Mouse (Mus musculus) fibroblast of lung, adult 2 months (primary cell): ENCODE measurements around the gene Nfix.

ENCODE experiments used
- DNase-seq: peaks from one replicate; pipeline ENCODE4 v3.0.0-alpha.2; 2011; ENCODE audit warnings: low read depth

The Nfix gene

DNA sequence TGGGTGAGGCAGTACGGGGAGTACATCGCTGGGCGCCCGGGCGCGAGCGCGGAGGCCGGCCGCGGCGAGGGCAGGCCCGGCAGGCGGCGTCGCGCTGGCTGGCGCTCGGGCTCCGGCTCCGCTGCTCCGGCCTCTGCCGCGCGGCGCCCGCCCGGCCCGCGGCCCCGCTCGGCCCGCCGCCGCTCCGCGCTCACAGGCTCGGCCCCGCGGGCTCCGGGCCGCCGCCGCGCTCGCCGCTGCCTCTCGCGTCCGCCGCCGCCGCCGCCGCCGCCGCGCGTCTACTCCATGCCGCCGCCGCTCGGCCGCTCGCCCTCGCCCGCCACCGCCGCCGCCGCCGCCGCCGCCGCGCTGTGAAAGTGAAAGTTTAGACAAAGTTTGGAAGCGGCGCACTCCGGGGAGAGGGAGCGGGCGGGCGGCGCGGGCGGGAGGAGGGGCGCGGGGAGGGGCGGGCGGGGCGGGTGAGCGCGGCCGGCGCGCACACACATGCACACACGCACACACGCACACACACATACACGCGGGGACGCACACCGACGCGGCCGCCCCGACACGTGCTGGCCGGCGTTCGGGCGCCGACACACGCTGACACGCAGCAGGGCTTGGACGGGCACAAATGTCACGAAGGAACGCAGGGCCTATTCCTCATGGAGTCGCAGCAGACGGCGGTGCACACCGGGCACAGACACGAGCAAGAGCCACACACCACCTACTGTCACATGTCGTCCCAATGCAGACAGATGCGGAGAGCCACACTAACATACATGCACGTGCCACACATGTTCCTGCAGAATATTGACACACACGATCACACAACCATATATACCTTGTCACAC lies at the start of gene Nfix:
Gene Nfix (minus strand): TSS at position 346 of the 833 bp plus-strand sequence.
- DNase-seq, result no peak

GRCm38 (mm10) chr8:84847684-84848435 lies 47.7 kb upstream of the Nfix start:
- DNase-seq, result no peak

DNA sequence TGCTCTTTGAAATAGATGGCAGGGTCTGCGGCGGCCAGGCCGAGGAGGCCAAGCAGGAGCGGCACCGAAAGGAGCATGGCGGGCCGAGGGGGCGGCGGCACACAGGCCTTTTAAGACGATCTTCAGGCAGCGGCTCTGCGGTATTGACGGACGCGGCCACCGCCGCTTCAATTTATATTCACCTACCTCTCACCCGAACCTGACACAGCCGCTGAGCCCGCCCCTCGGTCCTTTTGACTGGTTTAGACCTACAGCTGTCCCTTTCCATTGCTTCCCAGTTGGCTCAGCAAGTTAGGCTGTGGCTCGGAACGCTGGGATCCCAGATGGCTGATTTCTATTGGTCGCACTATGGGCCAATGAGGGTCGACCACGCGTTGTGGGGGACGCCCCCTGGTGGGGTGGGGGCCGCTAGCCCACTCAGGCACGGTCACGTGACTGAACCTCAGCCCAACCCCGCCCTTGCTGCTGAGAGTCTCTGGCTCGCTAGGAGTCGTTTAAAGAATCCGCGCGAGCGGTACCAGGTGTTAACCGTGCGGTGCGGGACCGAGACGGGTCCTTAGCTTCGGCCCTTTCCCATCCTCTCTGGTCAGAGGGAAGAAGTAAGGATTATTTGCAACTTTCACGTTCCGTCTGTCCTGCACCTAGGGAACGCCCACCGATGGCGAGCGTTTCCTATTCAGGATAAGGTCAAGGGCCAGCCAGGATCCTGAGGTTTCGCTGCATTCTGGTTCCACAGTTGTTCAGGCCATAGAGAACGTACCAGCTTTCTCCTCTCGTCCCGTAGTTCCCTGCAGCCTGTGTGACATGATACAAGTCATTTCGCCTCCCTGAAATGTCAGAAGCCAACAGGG lies 46.8 kb upstream of the Nfix start, which contains the start of gene Calr:
Gene Calr (minus strand): TSS at position 213 of the 851 bp plus-strand sequence.
- peak; percentile 100 for DNase-seq

- no peak for DNase-seq
Measured at GRCm38 (mm10) chr8:84846094-84846721, 46.1 kb upstream of the Nfix start.

DNA sequence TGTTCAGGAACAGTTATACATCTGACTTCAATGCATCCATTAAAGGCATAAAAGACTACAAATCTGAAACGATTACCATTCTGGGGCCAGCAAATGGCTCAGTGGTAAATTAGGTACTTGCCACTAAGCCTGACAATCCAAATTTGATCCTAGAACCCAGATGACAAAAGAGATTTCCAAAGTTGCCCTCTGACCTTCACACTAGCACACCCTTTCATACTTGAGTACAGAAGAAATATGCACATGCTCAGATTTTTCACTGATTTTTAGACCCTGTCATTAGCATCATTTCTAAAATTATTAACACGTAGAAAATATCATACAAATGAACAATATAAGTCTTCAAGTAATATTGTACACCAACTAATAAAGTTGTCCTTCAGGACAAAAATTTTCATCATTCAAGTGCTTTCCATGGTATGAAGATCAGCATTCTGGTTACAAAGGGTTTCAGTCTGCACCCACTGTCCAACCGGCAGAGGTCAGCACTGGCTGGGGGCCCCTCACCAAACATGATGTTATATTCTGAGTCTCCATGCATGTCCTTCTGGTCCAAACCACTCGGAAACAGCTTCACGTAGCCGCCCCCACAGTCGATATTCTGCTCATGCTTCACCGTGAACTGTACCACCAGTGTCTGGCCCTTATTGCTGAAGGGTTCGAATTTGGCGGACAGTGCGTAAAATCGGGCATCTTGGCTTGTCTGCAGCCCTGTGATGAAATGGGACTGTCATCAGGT lies 45.4 kb upstream of the Nfix start:
- no peak for DNase-seq

DNA sequence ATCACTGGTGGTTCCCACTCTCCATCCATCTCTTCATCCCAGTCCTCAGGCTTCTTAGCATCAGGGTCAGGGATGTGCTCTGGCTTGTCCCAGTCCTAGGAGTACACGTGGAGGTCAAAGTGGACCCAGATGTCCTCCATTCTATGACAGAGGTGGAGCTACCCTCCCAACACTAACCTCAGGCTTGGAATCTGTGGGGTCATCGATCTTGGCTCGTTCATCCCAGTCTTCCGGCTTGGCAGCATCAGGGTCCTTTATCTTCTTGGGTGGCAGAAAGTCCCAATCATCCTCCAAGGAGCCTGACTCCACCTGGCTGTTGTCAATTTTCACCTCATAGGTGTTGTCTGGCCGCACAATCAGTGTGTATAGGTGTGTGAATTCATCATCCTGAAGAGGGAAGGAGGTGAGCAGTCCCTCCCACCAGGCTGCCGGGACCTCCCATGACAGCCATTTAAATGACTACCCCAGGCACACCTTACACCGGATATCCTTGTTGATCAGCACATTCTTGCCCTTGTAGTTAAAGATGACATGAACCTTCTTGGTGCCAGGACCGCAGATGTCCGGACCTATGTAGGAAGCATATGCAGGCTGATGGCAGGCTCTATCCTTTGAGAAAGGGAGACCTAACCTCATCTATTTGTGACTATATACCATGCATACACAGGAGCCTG lies 44.4 kb upstream of the Nfix start:
- no peak for DNase-seq

DNA sequence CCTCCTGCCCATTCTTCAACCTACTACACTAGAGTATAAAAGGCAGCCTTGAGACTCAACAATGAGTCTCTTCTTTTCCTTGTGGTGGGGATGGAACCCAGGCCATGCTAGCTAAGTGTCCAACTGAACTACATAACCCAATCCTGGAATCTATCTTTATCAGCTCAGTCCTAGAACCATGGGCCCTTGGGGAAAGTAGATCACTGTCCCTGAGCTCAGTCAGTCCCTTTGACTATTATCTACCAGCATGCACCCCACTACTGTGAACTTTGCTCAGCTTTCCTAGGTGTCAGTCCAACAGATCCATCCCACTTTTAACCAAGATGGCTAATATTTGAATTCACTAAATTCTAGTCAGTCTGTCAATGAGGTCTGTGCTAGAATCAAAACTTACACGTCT lies 41.4 kb upstream of the Nfix start:
- DNase-seq, result no peak

DNA sequence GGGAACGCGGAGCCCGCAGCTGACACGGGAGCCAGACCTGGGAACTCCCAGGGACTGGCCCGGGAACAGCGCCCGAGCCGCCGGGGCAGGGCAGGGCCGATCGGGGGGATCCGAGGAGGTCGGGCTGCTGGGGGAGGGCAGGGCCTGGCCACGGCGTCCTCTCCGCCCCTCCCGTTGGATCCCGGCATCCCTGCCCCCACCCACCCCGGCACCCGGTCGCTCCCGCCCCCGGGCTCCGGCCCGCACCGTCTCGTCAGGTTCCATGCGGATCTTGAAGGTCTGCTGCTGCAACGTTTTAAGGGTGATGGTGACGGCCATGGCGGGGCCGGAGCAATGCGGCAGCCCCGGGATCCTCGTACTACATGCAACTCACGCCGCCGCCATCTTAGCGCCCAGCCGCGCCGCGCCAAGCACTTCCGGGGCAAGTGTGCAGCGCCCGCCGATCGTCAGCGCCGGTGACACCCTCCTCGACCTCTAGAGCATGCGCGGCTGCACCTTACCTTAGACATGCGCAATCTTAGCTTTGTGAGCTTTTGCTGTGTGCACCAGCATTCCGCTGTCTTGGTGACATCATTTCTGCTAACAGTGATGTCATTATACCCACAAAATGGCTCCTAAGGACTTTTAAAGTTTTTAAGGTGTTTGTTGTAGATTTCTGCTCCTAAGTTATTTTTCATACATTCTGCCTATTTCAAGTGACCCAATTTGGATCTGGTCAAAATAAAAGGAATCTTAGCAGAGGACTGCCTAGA lies 40.3 kb upstream of the Nfix start, which contains the start of gene Rad23a:
Gene Rad23a (minus strand): TSS at position 418 of the 752 bp plus-strand sequence.
- DNase-seq, result peak; percentile 90

DNA sequence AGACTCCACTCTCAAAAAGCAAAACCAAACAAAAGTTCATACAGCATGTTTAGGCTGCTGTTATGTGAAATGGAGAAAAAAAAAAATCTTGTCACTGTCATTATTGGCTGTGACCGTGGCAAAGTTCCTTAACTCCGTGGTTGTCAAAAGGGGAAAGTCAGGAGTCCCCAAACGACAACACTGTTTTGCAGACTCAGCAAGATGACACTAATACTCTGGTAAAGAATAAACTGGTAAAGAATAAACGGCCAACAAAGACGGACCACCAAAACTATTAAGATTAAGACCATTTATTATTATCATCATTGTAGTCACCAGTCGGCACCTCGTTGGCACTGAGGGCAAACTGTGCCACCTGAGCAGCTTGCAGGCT lies 39.7 kb upstream of the Nfix start:
- DNase-seq, result no peak

- no peak for DNase-seq
Measured at GRCm38 (mm10) chr8:84839411-84839810, 39.3 kb upstream of the Nfix start.

- DNase-seq, result no peak
Measured at GRCm38 (mm10) chr8:84838513-84838912, 38.4 kb upstream of the Nfix start.

- DNase-seq, result no peak
Measured at GRCm38 (mm10) chr8:84837912-84838470, 37.8 kb upstream of the Nfix start.

- no peak for DNase-seq
Measured at GRCm38 (mm10) chr8:84837149-84837911, 37.2 kb upstream of the Nfix start.

- DNase-seq, result no peak
Measured at GRCm38 (mm10) chr8:84834866-84835855, 35.0 kb upstream of the Nfix start.

- no peak for DNase-seq
Measured at GRCm38 (mm10) chr8:84834002-84834865, 34.1 kb upstream of the Nfix start.
